Mouse (Mus musculus): ENCODE data around the gene Rnf144a. TPM values are rescaled to one million over a fixed set of nuclear protein-coding genes. Genes with fewer than 3 reads are reported as not detected.

Gene Rnf144a
- total RNA-seq (2014; rRNA removed) = 31.6 and 33.4 TPM in 2 replicates
- polyA plus RNA-seq (2015; fragmentation: Nextera tagmentation; extraction: Ambion mirVana) = 21.4 and 24.4 TPM in 2 replicates

DNA sequence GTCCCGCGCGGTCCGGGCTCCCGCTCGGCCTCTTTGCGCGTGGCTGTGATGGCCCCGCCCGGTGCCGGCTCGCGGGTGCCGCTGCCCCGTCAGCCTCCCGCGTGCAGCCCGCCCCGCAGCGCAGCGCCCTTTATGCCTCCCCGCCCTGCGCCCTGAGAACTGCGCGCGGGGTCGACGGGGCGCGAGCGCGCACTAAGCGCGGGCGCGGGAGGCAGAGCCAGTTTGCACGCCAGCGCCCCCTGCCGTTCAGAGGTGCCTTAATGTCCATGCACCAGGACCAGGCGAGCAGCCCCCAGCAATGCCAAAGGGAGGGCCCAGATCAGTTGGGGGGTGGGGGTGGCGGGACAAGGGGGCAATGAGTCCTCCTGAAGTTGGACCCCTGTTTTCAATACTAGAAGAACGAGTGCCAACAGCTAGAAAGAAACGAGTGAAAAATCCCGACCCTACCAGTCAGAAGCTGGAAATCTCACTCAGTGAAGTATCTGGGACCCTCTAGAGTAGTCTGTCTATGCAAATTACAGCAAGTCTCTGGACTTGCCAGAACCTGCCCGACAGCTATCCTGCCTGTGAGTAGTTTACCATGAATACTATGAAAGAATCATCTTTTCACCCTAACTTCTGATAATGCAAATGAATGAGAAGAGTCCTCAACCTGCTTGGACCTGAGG lies at the start of gene Rnf144a:
Gene Rnf144a (minus strand): TSS at position 151 of the 668 bp plus-strand sequence.
- ATAC-seq = peak; percentile 92
- no peaks in the 10 kb centered on the region for H3K9me3 ChIP-seq (ENCODE audit: low read length)
- WGBS = under 1% methylated on average over 44 of the region's 45 CpGs

DNA sequence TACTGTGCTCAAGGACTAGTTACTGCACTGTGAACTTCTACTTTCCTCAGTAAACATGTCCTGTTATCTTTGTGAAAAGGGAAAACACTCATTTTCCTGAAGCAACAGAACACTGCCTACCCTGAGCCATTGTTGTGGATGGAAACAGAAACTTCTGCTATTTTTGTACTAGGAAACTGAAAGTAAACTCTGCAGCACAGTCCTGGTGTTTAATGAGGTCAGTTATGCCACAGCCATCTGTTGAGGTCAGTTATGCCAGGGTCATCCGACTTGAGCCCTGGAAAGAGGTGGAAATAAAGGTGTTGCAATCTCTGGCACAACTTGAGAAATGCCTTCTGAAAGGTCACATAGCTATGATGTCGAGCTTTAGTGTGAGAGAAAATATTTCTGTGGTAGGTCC lies 45.0 kb upstream of the Rnf144a start:
- H3K4me2 ChIP-seq (ENCODE audit: low read depth, low read length) = no peak overlapping the region
- ATAC-seq = no peak
- no peak for TF ChIP-seq CTCF (IDR thresholded peaks at IDR 0.05; ENCODE audit: low read depth)
- H3K27ac ChIP-seq = no peak overlapping the region
- no peaks in the 10 kb centered on the region for H3K36me3 ChIP-seq (ENCODE audit: insufficient read depth, low read length)
- no peak for DNase-seq (ENCODE audit: low spot score)
- WGBS = 70% methylated on average over 2 of the region's 2 CpGs
- H3K27me3 ChIP-seq (ENCODE audit: insufficient read depth, low read length) = no peaks in the 10 kb centered on the region
- H3K9me3 ChIP-seq (ENCODE audit: low read length) = no peaks in the 10 kb centered on the region
- 0 out of 2 replicates have a peak, but pooled peaks cover 5% of the 10 kb centered on the region for H3K4me1 ChIP-seq (ENCODE audit: insufficient read depth, low read length)
- no peak overlapping the region for H3K9ac ChIP-seq (replicated peaks; ENCODE audit: low read length)
- H3K4me3 ChIP-seq (ENCODE audit: low read length) = no peak overlapping the region

More for the DNA sequence above, at the start of gene Rnf144a:
- Histone ChIP-seq H3K4me1 (ENCODE audit: insufficient read depth, low read length) (peaks cover 30% of the 10 kb centered on the region), H3K4me3 (ENCODE audit: low read length) (peak within 1 kb of the TSS; percentile 74), H3K36me3 (ENCODE audit: insufficient read depth, low read length) (no peaks in the 10 kb centered on the region), H3K27me3 (ENCODE audit: insufficient read depth, low read length) (no peaks in the 10 kb centered on the region), H3K9ac (replicated peaks; ENCODE audit: low read length) (peak within 1 kb of the TSS; percentile 97), H3K4me2 (ENCODE audit: low read depth, low read length) (peak within 1 kb of the TSS; percentile 70), H3K27ac (peak within 1 kb of the TSS; percentile 83)
- peak; percentile 96 for DNase-seq (ENCODE audit: low spot score)
- TF ChIP-seq CTCF (IDR thresholded peaks at IDR 0.05; ENCODE audit: low read depth) = peak; percentile 78

DNA sequence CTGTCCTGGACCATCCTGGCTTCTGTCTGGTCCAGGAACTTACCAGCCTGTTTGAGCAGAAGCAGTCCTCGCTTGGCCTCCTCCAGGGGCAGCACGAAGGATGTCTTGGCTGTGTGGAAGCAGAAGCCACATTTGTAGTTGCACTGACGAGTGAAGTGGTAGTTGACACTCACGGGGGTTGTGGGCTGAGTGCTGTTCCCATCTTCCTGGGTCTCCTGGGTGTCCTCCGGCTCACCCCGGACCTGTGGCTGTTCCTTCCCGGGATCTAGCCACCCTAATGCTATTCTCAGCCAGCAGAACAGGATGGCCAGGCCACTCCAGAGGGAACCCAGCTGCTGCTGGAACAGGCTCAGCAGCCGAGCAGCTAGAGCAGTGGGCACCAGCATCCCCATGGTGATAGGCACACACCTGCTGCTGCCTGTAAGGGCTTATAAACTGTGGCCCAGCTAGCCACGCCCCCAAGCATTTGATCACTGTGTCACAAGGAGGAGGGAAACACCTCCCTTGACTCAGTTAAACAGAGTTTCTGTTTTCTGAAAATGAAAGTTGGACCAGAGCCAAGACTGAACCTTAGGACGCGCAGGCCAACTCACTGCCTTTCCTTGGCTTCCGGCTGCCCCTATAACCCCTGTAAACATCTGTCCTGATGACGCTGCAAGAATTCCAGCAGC lies 41.1 kb upstream of the Rnf144a start, which contains the start of gene Rsad2:
Gene Rsad2 (minus strand): TSS at position 425 of the 671 bp plus-strand sequence.
- Histone ChIP-seq H3K4me1 (ENCODE audit: insufficient read depth, low read length) (0 out of 2 replicates have a peak, but pooled peaks cover 5% of the 10 kb centered on the region), H3K27ac (no peak within 1 kb of the TSS; the same call in 1 of the 2 replicates), H3K4me2 (ENCODE audit: low read depth, low read length) (peak within 1 kb of the TSS; percentile 42), H3K4me3 (ENCODE audit: low read length) (no peak within 1 kb of the TSS), H3K27me3 (ENCODE audit: insufficient read depth, low read length) (no peaks in the 10 kb centered on the region), H3K9me3 (ENCODE audit: low read length) (no peaks in the 10 kb centered on the region), H3K9ac (replicated peaks; ENCODE audit: low read length) (no peak within 1 kb of the TSS), H3K36me3 (ENCODE audit: insufficient read depth, low read length) (no peaks in the 10 kb centered on the region)
- DNase-seq (ENCODE audit: low spot score) = peak; percentile 50
- 37% methylated on average over 13 of the region's 13 CpGs for WGBS
- ATAC-seq = peak; percentile 40; the same call in 1 of the 2 replicates
- no peak for TF ChIP-seq CTCF (IDR thresholded peaks at IDR 0.05; ENCODE audit: low read depth)

- Histone ChIP-seq H3K4me2 (ENCODE audit: low read depth, low read length) (no peak overlapping the region), H3K4me1 (ENCODE audit: insufficient read depth, low read length) (0 out of 2 replicates have a peak, but pooled peaks cover 5% of the 10 kb centered on the region), H3K27me3 (ENCODE audit: insufficient read depth, low read length) (no peaks in the 10 kb centered on the region), H3K9ac (replicated peaks; ENCODE audit: low read length) (no peak overlapping the region), H3K27ac (no peak overlapping the region), H3K9me3 (ENCODE audit: low read length) (no peaks in the 10 kb centered on the region), H3K36me3 (ENCODE audit: insufficient read depth, low read length) (no peaks in the 10 kb centered on the region), H3K4me3 (ENCODE audit: low read length) (no peak overlapping the region)
- no peak for DNase-seq (ENCODE audit: low spot score)
- TF ChIP-seq CTCF (IDR thresholded peaks at IDR 0.05; ENCODE audit: low read depth) = no peak
- no peak for ATAC-seq
- WGBS = 51% methylated on average over 5 of the region's 5 CpGs
Measured at GRCm38 (mm10) chr12:26454682-26455081, 39.6 kb upstream of the Rnf144a start.

- H3K27me3 ChIP-seq (ENCODE audit: insufficient read depth, low read length) = no peaks in the 10 kb centered on the region
- no peak overlapping the region for H3K4me2 ChIP-seq (ENCODE audit: low read depth, low read length)
- H3K36me3 ChIP-seq (ENCODE audit: insufficient read depth, low read length) = no peaks in the 10 kb centered on the region
- H3K4me3 ChIP-seq (ENCODE audit: low read length) = no peak overlapping the region
- H3K9me3 ChIP-seq (ENCODE audit: low read length) = no peaks in the 10 kb centered on the region
- no peak overlapping the region; the same call in 1 of the 2 replicates for H3K9ac ChIP-seq (replicated peaks; ENCODE audit: low read length)
- H3K4me1 ChIP-seq (ENCODE audit: insufficient read depth, low read length) = 0 out of 2 replicates have a peak, but pooled peaks cover 5% of the 10 kb centered on the region
- no peak for DNase-seq (ENCODE audit: low spot score)
- 87% methylated on average over 4 of the region's 4 CpGs for WGBS
- ATAC-seq = no peak
- no peak overlapping the region for H3K27ac ChIP-seq
- no peak for TF ChIP-seq CTCF (IDR thresholded peaks at IDR 0.05; ENCODE audit: low read depth)
Measured at GRCm38 (mm10) chr12:26452951-26453350, 37.9 kb upstream of the Rnf144a start.

DNA sequence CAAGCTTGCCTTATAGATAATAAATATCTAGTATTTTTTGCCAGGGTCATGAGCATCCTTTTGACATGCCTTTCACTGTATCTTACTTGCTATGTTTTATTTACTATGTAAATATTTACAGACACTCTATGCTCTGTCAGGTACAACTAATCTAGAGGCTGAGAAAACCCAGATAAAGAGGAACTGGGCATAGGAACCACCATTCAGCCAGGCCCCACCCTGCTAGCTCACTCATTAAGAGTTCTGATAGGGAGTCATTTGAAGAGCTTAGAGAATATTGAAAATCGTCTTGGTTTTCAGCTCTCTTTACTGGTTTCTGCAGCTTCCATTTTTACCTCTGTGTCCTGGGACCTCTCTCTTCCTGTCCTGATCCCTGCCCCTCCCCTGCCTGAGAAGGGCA lies 36.1 kb upstream of the Rnf144a start:
- no peak overlapping the region for H3K27ac ChIP-seq
- WGBS = 41% methylated on average over 1 of the region's 1 CpGs
- H3K27me3 ChIP-seq (ENCODE audit: insufficient read depth, low read length) = no peaks in the 10 kb centered on the region
- no peak for ATAC-seq
- no peaks in the 10 kb centered on the region for H3K9me3 ChIP-seq (ENCODE audit: low read length)
- H3K4me1 ChIP-seq (ENCODE audit: insufficient read depth, low read length) = 0 out of 2 replicates have a peak, but pooled peaks cover 2% of the 10 kb centered on the region
- no peak for TF ChIP-seq CTCF (IDR thresholded peaks at IDR 0.05; ENCODE audit: low read depth)
- H3K4me2 ChIP-seq (ENCODE audit: low read depth, low read length) = no peak overlapping the region
- no peak for DNase-seq (ENCODE audit: low spot score)
- no peak overlapping the region for H3K9ac ChIP-seq (replicated peaks; ENCODE audit: low read length)
- H3K36me3 ChIP-seq (ENCODE audit: insufficient read depth, low read length) = no peaks in the 10 kb centered on the region
- no peak overlapping the region for H3K4me3 ChIP-seq (ENCODE audit: low read length)

Data from hindbrain, postnatal 0 days (tissue).